Mouse (Mus musculus) gastrocnemius, postnatal 25 days (tissue): ENCODE data around the gene Hrh2. TPM values are rescaled to one million over a fixed set of nuclear protein-coding genes. Genes with fewer than 3 reads are reported as not detected.
A peak's percentile ranks its signal among the peaks of the same experiment; 100 is the strongest.

Experiments used
- DNase-seq: peaks from one replicate; pipeline ENCODE4 v3.0.0; 2022
- total RNA-seq, 2 experiments: library from RNA; stranded (reverse); gene quantifications; 1 replicate in 1 of 2; 2 replicates in 1 of 2; pipeline ENCODE4 v1.2.3; 2021

Hrh2 gene
- total RNA-seq, 2 experiments from 2014 or later, result not detected

DNA sequence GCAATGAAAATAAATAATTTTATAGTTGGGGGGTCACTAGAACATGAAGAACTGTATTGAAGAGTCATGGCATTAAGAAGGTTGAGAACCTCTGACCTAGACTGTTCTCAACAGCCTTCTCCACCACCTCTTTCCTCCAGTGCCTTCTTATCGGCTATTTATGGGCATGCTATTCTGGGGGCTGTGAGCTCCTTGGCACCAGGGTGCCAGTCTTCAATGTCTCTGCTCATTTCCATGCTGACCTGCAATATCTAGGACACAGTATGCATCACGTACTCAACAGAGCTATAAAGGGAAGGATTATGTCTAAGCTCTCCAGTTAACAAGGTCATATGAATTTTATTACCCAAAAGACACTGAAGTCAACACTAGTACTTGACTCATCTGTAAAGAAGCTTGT, 14.6 kb upstream of the Hrh2 start:
- DNase-seq, result no peak

DNA sequence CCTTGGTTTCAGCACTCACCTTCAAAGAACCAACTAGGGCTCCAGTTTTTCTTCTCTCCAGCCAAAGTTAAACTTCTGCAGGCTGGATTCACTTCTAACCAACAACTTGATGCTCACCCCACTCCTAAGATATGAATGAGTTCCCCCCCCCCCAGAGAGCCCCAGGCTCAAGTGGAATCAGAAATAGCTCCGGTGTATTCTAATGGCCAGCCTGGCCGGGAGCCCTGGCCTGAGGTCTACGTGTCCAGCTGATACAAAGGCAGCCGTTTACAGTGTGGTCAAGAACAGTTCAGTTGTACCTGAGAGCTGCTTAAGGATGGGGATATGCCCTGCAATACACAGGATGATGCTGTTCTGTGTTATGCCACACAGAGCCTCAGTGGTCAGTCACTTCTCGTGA, 13.3 kb upstream of the Hrh2 start:
- DNase-seq, result no peak

DNA sequence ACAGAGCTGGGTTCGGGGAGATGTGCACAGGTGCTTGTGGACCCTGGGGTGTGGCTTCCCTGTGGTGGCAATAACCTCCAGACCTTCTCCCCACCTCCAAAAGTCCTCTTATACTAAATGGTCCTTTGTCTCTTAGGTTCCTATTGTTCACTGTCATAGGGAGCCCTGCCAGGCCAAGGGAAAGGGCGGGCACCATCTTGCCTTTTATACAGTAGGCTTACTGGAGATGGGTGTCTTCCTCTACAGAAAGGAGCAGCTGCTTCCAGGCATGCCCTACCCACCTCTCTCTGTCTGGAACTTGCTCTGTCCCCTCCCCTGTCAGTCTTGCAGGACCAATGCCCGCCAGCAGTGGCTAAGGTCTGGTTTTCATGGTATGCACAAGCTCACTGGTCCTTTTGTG, 12.0 kb upstream of the Hrh2 start:
- no peak for DNase-seq

DNA sequence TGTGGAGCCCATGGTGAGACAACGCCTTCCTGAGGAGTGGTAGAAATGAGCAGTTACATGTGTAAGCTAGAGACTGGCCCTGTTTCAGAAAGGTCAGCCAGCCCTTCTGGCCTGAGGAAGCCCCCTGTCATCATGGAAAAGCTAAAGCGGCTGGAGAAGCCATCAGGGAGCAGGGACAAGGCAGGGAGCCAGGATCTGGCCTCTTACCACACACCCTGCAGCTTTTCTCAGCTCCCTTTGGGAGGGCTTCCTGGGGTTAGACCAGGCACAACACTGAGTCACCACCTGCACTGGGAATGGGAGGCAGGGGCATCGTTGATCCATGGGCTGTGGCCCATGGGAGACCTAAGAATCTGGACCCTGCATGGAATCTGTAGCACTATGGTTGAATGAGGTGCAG, 11.5 kb upstream of the Hrh2 start:
- peak; percentile 67 for DNase-seq

DNA sequence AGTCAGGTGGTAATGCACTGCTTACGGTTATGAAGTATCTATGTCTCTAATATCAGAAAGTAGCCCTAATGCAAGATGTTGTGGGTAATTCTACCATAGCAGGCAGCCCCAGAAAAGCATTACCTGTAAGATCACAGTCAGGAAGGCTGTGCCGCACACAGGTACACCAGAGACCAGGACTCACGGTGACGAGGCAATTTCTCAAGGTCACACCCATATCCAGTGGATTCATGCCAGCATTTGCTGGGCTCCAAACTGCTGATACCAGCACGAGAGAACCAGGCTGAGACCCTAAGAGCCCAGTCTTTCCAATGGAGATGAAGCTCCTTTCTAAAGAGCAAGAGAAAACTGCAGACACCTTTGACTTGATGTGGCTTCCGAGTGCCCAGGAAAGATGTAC, 10.6 kb upstream of the Hrh2 start:
- no peak for DNase-seq

DNA sequence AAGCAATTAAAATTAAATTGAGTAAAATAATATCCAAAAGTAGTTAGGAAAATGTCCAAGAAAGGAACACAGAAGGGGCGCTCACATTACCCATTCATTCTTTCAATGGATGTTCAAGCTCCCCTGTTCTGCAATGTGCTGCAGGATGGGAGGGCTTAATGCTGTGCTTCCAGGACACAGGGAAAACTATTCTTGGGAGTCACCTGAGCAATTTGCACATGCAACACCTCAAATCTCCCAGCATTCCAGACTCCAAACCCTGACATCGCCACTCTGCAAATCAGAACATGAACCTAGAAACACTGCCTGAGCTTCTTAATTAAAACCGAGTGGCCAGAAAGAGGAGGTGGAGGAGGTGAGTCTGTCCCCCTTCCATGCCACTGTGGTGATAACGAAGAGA, 10.0 kb upstream of the Hrh2 start:
- no peak for DNase-seq

DNA sequence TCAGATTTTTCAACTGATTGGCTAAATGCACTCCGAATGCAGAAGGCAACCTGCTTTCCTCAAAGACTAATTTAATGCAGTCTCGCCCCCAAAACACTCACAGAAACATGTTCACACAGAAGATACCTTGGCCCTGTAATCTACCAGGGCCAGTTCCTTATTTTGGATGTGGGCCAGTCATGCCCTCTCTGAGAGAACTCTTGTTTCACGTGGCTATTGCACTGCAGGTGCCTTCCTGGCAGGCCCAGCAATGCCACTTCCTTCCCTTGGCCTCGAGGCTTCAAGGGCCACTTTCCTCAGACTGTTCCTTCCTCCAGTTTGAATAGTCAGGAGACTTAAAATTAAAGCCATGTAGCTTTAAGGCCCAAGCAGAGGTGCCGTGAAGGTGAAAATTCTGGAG, 5.5 kb upstream of the Hrh2 start:
- DNase-seq, result no peak

DNA sequence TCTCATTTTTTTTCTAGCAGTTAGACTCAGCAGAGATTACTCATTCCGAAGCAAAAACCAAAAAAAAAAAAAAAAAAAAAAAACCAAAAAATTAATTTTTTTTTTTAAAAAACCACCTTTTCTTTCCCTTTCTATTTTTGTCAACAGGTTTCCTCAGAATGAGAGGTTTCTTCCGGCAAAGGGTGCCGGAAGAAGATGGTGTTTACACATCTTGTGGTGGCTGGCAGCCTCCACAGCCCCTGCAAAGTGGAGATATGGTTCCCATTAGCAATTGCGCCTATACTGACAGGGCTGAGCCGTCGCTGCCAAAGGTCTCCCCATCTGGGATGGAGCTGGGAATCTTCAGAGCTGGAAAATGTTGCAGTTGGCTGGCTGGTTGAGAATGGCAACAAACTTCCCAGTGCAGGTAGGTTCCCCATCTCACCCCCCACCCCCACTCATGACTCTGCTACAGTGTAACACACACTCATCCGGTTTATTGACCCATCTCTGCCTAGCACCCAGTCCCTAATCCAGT, 3.7 kb upstream of the Hrh2 start:
- DNase-seq, result no peak

DNA sequence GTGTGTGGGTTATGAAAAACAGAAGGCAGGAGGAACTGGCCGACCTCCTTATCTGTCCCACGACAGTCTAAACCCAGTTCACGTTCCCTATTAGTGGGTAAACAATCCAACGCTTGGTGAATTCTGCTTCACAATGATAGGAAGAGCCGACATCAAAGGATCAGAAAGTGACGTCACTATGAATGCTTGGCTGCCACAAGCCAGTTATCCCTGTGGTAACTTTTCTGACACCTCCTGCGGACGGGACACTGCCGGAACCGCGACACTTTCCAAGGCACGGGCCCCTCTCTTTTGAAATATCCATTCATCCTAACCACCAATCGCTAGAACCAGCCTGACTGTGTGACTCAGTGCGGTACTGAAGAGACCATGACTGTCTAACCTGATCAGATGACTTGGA, 2.0 kb upstream of the Hrh2 start:
- DNase-seq, result no peak

DNA sequence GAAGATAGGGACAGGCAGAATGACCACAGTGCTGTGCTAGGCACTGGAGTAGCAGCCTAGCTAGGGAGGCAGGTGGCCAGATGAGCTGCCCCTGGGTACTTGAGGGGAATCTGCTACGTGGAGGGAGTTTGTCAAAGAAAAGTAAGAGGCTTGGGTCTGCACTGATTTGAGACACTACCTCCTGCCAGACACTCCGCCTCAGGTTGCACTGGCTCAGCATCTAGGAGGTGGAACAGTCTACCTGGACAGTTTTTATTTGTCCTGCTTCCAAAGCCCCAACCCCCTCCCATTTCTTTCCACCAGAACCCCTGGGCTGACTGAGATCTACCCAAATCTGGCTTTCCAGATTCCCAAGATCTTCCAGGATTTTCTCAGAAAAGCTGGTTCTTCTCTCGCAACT, 748 bp upstream of the Hrh2 start:
- no peak for DNase-seq

DNA sequence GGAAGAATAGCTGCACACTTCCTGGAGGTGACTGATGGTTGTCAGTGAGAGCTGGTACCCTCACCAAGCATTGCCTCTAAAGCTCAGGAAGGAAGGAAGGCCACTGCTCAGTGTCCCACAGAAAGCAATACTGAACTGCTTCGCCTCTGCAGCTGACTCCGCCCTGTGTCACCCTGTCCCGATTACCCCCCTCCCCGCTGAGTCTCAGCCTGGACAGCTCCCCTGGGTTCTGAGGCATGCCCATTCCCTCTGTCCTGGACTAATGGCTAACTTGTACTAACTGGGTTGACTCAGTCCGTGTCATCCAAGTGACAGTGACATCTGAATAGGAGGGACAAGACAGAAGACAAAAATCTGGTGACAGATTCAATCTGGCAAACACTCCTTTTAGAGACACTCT, 1.7 kb downstream of the Hrh2 start:
- DNase-seq, result no peak

DNA sequence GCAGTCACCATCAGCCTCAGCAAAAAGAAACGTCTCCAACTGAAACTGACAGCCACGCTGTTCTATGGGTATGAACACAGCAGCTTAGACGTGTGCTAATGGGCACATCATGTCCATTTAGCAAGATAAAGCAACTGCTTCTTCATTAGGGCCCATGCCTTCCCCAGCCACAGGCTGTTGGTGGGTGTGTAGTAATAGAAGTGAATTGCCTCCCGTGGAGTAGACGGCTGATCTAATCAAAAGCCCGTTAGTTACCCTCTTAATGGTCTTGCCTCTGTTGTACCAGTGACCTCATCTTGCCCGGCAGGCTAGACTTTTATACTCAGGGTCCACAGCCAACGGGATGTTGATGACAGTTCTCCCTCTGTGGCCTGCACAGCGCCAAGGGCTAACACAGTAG, 7.1 kb downstream of the Hrh2 start:
- no peak for DNase-seq

DNA sequence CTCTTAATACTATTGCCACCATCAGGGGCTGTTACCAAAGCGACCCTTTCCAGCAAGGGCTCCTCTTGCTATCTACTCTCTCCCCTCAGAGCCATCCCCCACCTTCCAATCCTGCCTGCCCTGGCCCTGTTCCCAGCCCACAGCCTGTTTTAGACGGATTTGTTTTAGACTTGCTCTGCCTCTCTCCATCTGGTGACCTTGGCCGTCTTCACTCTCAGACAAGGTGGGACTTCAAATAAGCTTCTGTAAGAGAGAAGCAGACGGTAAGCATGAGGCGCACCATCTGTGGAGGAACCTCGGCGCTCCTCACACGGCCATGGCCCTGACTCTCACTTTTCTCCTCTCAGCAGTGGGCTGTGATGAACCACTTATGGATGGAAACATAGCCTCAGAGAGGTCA, 10.5 kb downstream of the Hrh2 start:
- DNase-seq, result no peak

DNA sequence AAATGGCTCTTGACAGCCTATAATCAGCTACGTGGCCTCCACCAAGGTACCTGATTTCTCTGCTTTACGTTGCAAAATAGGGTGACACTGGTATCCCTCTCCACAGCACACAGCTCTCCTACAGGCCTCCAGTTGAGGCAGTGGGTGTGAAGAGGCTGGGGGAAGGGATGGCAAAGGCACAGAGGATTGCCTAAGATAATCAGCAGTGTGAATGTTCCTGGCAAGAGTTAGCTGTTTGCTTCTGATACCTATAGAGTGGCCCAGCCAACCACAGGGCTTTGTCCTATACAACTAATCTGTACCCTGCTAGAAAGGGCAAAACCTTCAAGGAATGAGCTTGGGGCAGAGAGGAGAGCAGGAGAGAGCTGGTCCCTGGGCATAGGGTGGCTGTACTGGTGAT, 11.5 kb downstream of the Hrh2 start:
- DNase-seq, result no peak

DNA sequence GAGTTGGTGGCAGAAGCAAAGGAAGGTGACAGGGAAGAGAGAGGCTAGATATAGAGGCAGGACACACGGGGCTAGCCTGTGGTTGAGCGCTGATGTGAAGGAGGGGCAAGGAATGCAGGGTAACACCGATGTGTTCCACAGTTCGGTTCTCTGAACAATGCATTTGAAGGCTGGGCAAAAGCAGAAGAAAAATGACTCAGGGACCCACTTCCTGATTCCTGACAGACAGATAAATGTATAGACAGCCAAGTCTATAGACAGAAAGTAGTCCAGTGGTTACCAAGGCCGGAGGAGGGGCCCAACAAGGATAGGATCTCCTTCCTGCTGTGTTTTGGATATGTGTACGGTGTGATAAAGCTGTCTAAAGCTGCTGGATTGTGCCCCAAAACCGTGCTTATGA, 13.3 kb downstream of the Hrh2 start:
- no peak for DNase-seq

DNA sequence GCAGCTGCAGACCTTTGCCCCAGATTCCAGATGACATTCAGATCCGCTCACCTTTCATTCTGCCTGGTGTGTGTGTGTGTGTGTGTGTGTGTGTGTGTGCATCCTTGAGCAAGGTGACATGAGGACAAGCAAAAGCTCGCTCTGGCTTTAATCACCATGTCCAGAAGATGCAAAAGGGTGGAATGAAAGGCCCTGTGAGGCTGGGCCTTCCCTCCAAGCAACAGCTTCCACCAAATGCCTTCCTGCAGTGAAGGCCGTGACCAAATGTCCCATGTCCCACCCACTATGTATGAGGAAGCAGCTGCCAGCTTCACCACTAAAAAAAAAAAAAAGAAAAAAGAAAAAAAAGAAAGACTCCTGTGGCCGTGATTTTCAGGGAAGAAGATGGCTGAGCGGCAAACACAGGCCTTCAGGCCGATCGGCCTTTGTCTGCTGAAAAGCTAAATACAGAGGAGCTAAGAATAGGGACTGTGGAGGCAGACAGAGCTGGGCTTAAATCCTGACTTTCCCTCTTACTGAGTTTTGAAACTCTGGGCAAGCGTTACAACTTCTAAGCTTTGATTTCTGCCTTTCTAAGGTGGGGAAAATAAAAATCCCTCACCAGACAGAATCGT, 14.3 kb downstream of the Hrh2 start:
- no peak for DNase-seq

DNA sequence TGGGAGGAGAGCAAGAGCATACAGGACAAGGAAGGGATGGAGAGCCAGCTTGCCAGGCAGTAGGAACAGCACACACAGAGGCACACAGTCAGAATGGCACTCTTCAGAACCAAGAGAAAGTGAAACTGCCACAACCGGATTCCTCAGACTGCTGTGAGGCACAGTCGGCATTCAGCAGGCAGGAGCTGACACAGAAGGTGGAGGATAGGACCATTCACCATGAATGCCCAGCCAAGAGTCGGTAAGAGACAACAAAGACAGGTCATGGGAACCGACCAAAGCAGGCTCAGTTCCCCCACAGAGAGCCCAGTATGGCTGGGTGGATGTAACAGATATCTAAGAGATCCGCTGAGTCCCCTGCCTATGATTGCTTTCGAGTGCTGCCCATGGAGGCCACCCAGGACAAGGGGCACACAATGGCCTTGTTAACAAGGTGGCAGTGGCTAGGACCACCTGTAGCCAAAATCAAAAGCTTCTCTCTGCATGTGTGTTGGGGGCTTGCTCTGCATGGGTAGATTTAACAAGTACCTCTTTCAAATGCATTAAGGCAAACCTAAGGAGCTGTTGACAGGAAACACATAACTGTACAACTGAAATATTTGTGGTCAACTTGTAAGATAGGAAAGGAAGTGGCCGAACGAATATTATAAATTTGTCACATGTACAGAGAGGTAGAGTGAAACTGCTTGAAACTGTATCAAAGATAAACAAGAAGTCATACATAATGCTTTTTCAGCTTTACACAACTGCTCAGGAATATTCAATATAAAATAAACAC, 17.7 kb downstream of the Hrh2 start:
- no peak for DNase-seq

DNA sequence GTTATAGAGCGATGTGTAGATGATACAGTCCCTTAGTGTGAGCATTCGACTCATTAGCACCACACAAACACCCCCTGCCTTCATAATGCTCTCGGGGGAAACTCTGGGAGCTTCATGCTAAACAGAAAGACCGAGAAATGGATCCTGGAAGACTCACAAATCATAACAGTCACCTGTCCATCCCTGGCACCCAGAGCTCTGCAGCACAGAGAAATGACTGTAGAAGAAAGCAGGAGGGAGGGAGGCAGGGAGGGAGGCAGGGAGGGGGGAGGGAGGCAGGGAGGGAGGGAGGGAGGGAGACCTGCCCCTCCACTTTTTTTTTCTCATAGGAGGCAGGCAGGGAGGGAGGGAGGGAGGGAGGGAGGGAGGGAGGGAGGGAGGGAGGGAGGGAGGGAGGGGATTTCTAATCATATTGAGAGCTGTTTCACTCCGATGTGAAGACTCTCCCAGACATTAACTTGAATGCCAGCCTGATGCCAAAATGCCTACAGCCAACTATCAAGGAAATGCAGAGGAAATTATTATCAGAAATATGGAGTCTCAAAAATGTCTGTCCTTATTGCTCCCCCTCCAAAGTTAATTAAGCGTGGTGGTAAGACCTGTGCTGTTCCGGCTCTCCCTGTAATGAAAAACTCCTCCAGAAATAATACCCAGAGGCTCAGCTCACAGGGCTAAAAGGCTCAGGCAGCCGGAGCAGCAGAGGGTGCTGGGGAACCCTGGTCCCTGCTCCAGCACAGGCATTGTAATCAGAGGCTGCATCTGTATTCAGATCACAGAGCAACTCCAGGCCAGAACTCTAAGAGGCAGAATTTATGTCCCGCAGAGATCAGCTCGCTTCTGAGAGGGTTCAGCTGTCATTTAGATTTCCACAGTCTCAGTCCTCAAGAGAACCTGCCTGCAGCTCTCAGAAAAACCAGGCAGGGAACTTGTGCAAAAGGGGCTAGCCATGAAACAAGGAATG, 19.9 kb downstream of the Hrh2 start:
- no peak for DNase-seq

DNA sequence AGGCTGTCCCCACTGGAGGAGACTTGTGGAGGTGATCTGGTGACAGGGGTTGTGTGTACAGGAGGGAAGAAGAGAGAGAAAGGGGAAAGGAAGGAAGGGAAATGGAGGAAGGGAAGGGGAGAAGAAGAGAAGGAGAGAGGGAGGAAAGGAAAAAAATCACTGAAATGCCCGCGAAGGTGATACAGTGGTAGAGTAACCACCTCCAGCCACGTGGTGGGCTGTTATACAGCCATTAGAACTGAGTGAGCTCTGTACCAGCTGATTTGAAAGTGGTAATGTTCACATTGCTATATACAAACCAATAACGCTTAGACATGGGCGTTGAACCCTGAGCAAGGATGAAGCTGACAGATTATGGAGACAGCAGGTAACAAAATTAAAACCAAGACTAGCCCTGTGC, 20.6 kb downstream of the Hrh2 start:
- DNase-seq, result no peak

DNA sequence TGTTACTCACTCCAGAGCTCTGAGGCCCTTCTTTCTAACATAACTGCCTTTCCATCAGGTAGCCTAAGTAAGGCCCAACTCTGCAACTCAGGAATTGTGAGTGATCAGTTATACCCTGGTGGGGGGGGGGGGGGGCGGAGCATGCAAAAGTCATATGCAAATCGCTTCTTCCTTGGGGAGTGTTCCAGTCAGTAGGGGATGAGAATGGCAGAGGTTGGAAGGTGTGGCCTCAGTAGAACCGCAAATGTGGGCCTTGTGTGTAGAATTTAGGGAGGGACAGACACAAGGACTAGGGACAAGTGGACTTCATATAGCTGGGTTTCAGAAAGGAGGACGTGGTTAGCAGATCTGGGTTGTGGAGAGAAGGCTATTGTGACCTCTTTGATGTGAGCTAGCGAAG, 23.3 kb downstream of the Hrh2 start:
- no peak for DNase-seq

DNA sequence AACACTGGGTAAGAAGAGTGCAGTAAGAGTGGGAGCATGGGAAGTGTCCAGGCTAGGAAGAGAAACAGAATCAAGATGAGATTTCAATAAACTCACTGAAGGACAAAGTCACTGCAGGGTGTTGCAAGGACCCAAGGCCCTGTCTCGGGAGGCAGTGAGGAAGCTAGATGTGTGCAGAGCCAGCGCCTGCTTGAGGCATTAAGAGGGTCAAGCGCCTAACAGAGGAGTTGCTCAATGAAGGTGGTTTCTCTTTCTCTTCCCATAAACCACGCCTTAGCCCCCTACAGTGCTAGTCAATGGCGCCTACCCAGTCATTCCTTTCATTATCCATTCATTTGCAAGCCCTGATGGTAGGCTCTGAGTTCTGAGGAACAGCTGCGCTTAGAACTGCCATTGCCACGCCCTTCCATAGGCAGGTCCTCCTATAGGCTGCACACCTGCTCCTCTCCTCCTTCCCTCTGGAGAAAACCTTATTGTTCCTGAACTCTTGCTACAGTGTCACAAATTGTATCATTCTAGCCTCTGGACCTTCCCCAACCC, 23.9 kb downstream of the Hrh2 start:
- no peak for DNase-seq

DNA sequence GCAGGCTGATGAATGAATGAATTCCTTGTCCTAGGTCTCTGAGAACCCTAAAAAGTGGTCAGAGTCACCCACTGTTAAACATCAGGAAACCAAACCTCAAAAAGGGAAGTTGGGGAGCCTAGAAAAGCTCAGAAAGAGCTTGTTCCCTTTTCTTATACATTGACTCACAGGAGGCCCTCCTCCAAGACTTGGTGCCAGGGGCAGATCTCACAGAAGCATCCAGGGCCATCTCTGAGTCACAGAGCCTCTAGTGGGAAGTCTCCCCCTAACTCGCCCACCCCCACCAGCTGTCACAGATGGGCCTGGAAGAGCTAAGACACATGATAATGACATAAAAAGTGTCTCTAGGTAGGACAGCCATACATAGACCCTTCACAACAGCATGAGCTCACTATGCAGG, 26.4 kb downstream of the Hrh2 start:
- DNase-seq, result no peak
